ENCODE assay signal across 33 mouse cellular contexts in genomic region chr1:134525015-134525414, GRCm38 (mm10). TPM values are rescaled to one million over a fixed set of nuclear protein-coding genes. Genes with fewer than 3 reads are reported as not detected.
"Had no signal": no experiment of that assay in that cellular context is flagged by ENCODE, and none has a peak within 500 bp of the region (broad histone marks: within the 10 kb centered on the region; RNA-seq: fewer than 3 reads in every experiment).

No protein-coding gene starts in this region.

- H3K36me3 ChIP-seq: heart, embryonic 13.5 days; heart, embryonic 15.5 days; hindbrain, embryonic 13.5 days; hindbrain, embryonic 15.5 days; kidney, embryonic 15.5 days; limb, embryonic 13.5 days; limb, embryonic 15.5 days had no signal

- H3K4me1 ChIP-seq: heart, embryonic 15.5 days; hindbrain, embryonic 13.5 days; hindbrain, embryonic 15.5 days; kidney, embryonic 15.5 days; limb, embryonic 13.5 days; limb, embryonic 15.5 days had no signal

- DNase-seq: gastrocnemius, postnatal 14 days; gastrocnemius, postnatal 36 days; heart, adult 18-20 months; heart, postnatal 14 days; heart, postnatal 36 days; kidney, adult 11 months; kidney, postnatal 14 days; layer of hippocampus, adult 9-11 months; layer of hippocampus, postnatal 36 days; left cerebral cortex, postnatal 4 days had no signal

- H3K4me3 ChIP-seq: heart, embryonic 13.5 days; heart, embryonic 15.5 days; hindbrain, embryonic 13.5 days; hindbrain, embryonic 15.5 days; kidney, embryonic 15.5 days; limb, embryonic 13.5 days; limb, embryonic 15.5 days had no signal

- H3K27me3 ChIP-seq: heart, embryonic 13.5 days; heart, embryonic 15.5 days; hindbrain, embryonic 13.5 days; hindbrain, embryonic 15.5 days; kidney, embryonic 15.5 days; limb, embryonic 13.5 days; limb, embryonic 15.5 days had no signal

- ATAC-seq: hindbrain, postnatal 0 days; intestine, embryonic 16.5 days had no signal

- H3K27ac ChIP-seq: heart, embryonic 13.5 days; heart, embryonic 15.5 days; hindbrain, embryonic 13.5 days; hindbrain, embryonic 15.5 days; hindbrain, postnatal 0 days; kidney, embryonic 15.5 days; kidney, postnatal 0 days; limb, embryonic 13.5 days; limb, embryonic 15.5 days; liver, embryonic 14.5 days had no signal

- H3K9me3 ChIP-seq: heart, embryonic 13.5 days; heart, embryonic 15.5 days; hindbrain, embryonic 13.5 days; hindbrain, embryonic 15.5 days; kidney, embryonic 15.5 days; limb, embryonic 13.5 days; limb, embryonic 15.5 days had no signal

- H3K9ac ChIP-seq: heart, embryonic 13.5 days; heart, embryonic 15.5 days; hindbrain, embryonic 13.5 days; hindbrain, embryonic 15.5 days; kidney, embryonic 15.5 days; limb, embryonic 13.5 days; limb, embryonic 15.5 days; liver, embryonic 14.5 days had no signal

- H3K4me2 ChIP-seq: heart, embryonic 11.5 days; heart, embryonic 13.5 days; heart, embryonic 15.5 days; hindbrain, embryonic 13.5 days; hindbrain, embryonic 15.5 days; kidney, embryonic 15.5 days; limb, embryonic 13.5 days; limb, embryonic 15.5 days had no signal

RNA-seq across cellular contexts. Expression of gene Mgat4e, which starts 24.5 kb away (rescaled TPM):
- total RNA-seq: gastrocnemius, adult 18-20 months; gastrocnemius, adult 8-10 months; gastrocnemius, postnatal 14 days; gastrocnemius, postnatal 36 days; heart, adult 18-20 months; heart, postnatal 14 days; heart, postnatal 36 days; hindbrain, postnatal 0 days; layer of hippocampus, adult 8-10 months; layer of hippocampus, postnatal 36 days; left cerebral cortex, adult 18-20 months; left cerebral cortex, adult 8-10 months; left cerebral cortex, postnatal 25 days; left cerebral cortex, postnatal 4 days had no signal
- polyA plus RNA-seq: heart, embryonic 11.5 days; heart, embryonic 13.5 days; heart, embryonic 15.5 days; heart, postnatal 0 days; hindbrain, embryonic 11.5 days; hindbrain, embryonic 13.5 days; hindbrain, embryonic 15.5 days; hindbrain, postnatal 0 days; intestine, embryonic 14.5 days; intestine, embryonic 16.5 days; kidney, embryonic 15.5 days; kidney, postnatal 0 days; large intestine, adult 2 months; limb, embryonic 11.5 days; limb, embryonic 13.5 days; limb, embryonic 15.5 days; liver, embryonic 14.5 days had no signal
